Mouse (Mus musculus): ENCODE results near the gene Cd300a. TPM values are rescaled to one million over a fixed set of nuclear protein-coding genes. Genes with fewer than 3 reads are reported as not detected.

Gene Cd300a
- under 1 TPM; 0.96 to 0.99 TPM for total RNA-seq (2021)

GRCm38 (mm10) chr11:114889991-114890518 lies at the start of gene Cd300a:
TSS of gene Cd300a (plus strand) at chr11:114890041.
- intact Hi-C loops (cut with DNase I) = no loop called here
- no peak for DNase-seq

DNA sequence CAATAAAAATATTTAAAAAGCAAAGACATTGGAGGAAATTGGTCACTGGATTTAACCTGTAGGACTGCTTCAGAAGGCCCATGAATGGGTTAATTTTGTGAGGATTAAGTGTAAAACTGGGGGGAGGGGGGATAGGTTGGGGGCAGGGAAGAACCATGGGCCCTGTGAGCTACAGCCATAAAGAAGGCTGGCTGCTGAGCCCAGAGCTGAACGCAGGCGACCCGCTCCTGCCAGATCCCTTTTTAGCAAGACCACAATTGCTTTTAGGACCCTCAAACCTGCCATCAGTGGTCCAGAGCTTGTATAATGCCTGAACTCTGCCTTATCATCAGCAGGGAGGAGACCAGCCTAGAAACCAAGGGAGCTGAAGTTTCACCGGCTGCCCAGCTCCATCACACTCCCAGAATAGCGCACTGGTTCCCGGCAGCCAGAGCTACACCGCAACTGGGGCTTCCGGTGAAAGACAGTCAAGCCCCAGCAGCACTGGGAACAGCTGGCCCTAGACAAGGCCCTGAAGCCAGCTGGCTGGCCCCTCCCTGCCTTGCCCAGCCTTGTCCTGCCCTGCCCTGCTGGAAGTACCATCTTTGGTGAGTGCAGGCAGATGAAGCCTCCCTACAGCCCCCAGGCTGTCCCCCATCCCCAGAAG lies 45.9 kb upstream of the Cd300a start:
- DNase-seq = peak; percentile 68 to 76
- intact Hi-C loops (cut with DNase I) = no loop called here

DNA sequence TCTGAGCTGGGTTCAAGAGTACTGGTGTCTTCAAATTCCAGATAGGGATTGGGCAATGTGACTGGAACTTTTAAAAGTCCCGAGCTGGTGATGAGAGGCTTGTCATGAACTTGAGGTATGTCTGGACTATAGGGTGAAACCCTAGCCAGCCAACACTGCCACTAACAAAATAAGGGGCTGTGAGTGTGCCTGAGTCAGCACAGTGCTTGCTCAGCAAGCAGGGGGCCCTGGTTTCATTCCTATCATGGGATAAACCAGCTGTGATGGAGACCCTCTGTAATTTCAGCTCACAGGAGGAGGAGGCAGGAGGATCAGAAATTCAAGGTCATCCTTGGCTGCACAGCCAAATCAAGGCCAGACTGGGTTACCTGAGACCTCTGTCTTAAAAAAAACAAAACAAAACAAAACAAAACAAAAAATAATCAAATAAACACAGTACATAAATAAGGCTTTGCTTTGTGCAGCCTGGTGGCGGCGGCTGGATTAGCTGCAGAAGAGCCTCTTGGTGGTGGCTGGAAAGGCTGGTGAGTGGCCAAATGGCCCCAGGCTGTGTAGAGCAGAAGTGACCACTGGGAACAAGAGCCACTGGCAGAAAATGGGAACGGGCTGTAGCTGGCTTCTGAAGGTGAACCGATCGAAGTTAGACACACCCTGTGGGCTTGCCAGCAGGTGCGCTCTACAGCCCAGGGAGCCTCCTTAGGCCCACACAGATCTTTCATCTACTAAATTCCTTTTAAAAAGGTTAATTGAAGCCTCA lies 45.2 kb upstream of the Cd300a start:
- intact Hi-C loops (cut with DNase I) = no loop called here
- DNase-seq = no peak

DNA sequence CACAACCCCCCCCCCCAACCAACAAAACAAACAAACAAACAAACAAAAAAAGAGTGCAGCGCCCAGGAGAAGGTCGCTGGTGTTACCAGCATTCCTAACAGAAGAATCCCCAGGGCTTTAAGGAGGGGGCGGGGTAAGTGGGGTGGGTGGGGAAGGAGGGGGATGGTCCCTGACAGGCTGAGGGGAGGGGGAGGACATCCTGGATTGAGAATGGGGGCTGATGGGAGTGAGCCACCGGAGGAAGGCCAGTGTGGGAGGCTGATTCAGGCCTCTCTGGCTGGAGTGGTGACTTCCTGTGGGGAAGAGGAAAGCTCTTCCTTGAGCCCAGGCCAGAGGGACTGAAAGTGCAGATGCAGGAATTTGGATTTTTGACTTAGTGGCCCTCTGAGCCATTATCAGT lies 43.5 kb upstream of the Cd300a start:
- intact Hi-C loops (cut with DNase I) = loop anchor here (2.0 kb wide), 1 partner anchor 18 kb away; no protein-coding TSS in a partner anchor
- no peak for DNase-seq

DNA sequence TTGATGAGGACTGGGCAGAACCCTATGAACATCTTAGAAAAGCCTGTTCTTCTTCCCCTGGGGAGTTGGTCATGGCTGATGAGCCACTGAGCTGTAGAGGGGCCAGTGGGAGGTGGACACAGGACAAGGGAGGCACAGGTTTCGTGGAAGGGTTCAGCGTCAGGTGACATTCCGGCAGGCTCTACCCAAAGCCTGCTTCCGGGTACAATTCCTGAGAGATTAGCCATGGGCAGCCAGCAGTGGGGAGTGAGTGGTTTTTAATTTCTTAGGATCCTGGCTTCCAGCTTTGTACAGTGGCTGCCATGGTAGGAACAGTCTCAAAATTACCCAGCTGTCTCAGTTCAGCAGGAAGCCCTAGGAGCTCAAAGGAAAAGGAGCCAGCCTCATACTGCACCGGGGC lies 42.8 kb upstream of the Cd300a start:
- intact Hi-C loops (cut with DNase I) = loop anchor here (2.0 kb wide), 1 partner anchor 18 kb away; no protein-coding TSS in a partner anchor
- DNase-seq = no peak

GRCm38 (mm10) chr11:114849572-114849971 lies 40.3 kb upstream of the Cd300a start:
- intact Hi-C loops (cut with DNase I) = no loop called here
- DNase-seq = no peak

GRCm38 (mm10) chr11:114850066-114850451 lies 39.8 kb upstream of the Cd300a start:
- DNase-seq = no peak
- intact Hi-C loops (cut with DNase I) = no loop called here

DNA sequence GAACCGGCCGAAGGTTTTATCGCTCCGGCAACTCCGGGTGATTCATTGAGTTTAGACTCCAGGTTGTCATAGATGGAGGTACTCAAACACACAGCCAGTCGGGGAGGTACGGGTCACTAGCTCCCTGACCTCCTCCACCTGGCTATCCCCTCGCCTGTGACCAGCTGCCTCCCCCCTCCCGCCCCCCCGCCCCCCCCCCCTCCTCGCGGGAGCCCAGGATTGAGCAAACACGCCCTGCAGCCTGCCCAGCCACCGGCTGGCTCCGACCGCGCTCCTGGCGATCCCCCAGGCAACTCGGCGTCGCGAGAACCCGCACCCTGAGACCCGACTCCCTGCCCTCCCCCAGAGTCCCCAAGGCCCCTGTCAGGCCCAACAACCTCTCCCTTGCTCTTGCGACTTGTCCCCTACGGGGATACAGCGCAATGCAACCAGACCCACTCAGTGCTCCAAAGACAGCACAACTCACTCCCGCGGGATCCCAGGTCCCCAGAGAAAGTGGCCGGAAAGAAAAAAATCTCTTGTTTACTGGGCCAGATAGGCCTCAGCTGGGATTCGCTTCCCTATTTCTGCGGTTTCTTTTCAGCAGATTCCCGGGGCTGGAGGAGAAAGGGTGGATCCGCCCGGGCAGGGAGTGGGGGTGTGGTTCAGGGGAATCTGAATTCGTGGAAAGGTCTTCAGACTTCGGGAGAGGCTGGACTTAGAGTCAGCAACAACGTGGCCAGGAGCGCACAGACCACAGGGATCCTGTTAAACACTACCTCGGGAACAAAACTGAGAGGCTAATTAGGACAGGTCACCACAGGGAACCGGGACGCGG lies 39.2 kb upstream of the Cd300a start, which contains the start of gene Gprc5c:
Gene Gprc5c (plus strand): TSS at position 701 of the 817 bp plus-strand sequence.
- DNase-seq = peak; percentile 52 to 74
- intact Hi-C loops (cut with DNase I) = no loop called here

- intact Hi-C loops (cut with DNase I) = no loop called here
- peak in 1 of 2 experiments; percentile 37 for DNase-seq
These were observed 38.6 kb upstream of the Cd300a start for GRCm38 (mm10) chr11:114851269-114851607.

- intact Hi-C loops (cut with DNase I) = no loop called here
These were observed 38.1 kb upstream of the Cd300a start for GRCm38 (mm10) chr11:114851608-114852310.

DNA sequence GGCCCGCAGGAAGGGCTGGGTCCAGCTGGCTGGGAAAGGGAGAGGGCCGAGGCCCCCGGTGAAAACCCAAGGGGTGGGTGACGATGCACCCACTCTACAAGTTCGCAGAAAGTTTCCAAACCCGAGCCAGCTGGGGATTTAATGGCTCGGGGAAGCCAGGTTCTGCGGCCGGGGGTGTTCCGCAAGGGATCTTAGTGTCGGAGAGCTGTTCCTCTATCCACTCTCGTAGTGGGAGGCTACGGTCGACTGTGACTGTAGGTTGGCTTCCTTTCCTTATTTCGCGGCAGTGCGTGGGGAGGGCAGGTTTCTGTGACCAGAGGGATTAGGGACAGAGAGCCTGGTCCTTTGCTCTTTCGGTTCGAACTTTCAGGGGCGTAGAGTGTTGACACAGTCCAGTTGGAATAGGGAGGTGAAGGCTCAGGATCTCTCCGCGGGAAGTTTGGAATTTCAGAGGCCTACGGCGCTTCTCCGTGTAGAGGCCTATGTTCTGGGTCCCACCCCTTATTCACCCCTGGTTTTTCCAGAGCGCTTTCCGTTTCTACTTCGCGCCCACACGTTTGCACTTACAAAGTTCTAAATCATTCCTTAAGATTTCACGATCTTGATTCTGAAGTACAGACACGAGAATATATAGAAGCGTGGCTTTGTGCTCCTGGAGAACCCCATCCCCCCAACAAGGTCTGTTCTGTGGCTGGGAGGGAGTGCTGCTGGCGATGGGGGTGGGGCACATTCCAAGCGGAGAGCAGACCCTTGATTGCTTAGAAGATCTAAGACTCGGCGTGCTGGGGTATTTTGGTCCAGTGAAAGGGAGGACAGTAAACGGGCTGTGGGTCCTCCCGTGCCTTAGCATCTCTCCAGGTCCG lies 37.3 kb upstream of the Cd300a start:
- intact Hi-C loops (cut with DNase I) = no loop called here
- no peak for DNase-seq

More at GRCm38 (mm10) chr11:114851608-114852310, 38.1 kb upstream of the Cd300a start:
- DNase-seq = peak; percentile 64 to 75

GRCm38 (mm10) chr11:114853174-114853838 lies 36.5 kb upstream of the Cd300a start:
- no peak for DNase-seq
- intact Hi-C loops (cut with DNase I) = no loop called here

- intact Hi-C loops (cut with DNase I) = no loop called here
- no peak for DNase-seq
These were observed 35.3 kb upstream of the Cd300a start for GRCm38 (mm10) chr11:114854581-114854980.

DNA sequence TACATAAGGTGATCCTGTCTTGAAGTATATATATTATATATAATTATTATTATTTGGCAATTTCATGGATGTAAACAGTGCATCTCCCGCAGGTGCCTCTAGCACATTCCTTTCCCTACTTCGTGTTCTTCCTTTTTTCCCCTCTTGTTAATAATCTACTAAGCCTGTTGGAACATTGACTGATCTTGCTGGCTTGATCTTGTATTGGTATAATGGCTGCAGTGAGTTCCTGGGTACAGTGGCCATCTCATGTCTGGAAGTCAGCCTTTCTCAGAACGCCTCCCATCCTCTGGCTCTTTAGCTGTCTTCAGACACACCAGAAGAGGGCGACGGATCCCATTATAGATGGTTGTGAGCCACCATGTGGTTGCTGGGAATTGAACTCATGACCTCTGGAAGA lies 33.7 kb upstream of the Cd300a start:
- DNase-seq = no peak
- intact Hi-C loops (cut with DNase I) = no loop called here

GRCm38 (mm10) chr11:114858641-114859040 lies 31.2 kb upstream of the Cd300a start:
- intact Hi-C loops (cut with DNase I) = no loop called here
- no peak for DNase-seq

GRCm38 (mm10) chr11:114861057-114861456 lies 28.8 kb upstream of the Cd300a start:
- intact Hi-C loops (cut with DNase I) = no loop called here
- no peak for DNase-seq

GRCm38 (mm10) chr11:114862687-114863086 lies 27.2 kb upstream of the Cd300a start:
- intact Hi-C loops (cut with DNase I) = no loop called here

GRCm38 (mm10) chr11:114863918-114864420 lies 25.9 kb upstream of the Cd300a start:
- intact Hi-C loops (cut with DNase I) = no loop called here

More at GRCm38 (mm10) chr11:114862687-114863086, 27.2 kb upstream of the Cd300a start:
- no peak for DNase-seq

GRCm38 (mm10) chr11:114865999-114866398 lies 23.8 kb upstream of the Cd300a start:
- intact Hi-C loops (cut with DNase I) = no loop called here
- no peak for DNase-seq

More at GRCm38 (mm10) chr11:114863918-114864420, 25.9 kb upstream of the Cd300a start:
- DNase-seq = no peak
